Mouse (Mus musculus) cerebellum, postnatal 10 days (tissue): ENCODE data around the gene Slfn2.
"Not testable (repeated sequence)": the region's sequence is repeated elsewhere in the genome, so short reads cannot be mapped to it uniquely, and the experiment has no call there.

Experiments
- DNase-seq, 2 experiments: peaks; one replicate each; pipeline ENCODE4 v3.0.0; 2021; ENCODE audit warnings: mixed read lengths in 2 of 2

Slfn2 gene

DNA sequence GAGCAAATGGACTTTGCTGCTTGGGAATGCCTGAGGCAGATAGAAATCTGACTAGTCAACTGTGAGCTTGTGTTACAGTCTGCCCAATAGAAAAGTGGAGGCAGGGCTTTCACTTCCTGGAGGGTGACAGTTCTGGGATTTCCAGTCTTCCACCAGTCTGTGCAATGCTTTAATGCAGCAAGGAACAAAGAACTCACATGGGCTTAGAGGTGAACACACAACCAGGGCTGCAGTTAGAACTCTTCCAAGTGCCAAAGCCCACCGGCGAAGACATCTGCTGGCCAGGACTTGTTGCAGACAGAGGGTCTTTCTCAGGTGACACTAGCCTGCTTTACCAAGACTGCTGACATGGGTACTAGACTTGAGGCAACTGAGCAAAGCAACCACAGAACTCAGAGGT is at the start of gene Slfn2:
Gene Slfn2 (plus strand): TSS at position 167 of the 400 bp plus-strand sequence.
- DNase-seq = no peak

DNA sequence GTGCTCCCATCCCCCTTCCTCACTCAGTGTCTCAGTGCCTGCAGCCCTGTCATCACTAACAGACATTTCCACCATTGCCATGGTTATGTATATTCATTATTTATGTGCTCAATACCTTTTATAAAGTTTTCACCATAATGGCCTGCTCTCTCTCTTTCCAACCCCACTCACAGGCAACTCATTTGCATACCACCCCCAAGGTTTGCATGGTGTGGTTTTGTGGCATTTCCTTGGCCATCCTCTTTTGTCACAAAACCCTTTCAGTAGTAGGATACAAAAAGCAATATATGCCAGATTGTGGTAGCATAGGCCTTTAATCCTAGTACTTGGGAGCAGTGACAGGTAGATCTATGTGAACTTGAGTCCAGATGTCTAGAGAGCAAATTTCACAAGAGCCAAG is 48.8 kb upstream of the Slfn2 start:
- DNase-seq = no peak

GRCm38 (mm10) chr11:83019561-83020519 is 45.1 kb upstream of the Slfn2 start:
- DNase-seq = not testable (repeated sequence)

GRCm38 (mm10) chr11:83020621-83021020 is 44.3 kb upstream of the Slfn2 start, which contains the start of gene Slfn8:
Slfn8 (minus strand) TSS chr11:83020810.
- peak; percentile 8 to 21 for DNase-seq

DNA sequence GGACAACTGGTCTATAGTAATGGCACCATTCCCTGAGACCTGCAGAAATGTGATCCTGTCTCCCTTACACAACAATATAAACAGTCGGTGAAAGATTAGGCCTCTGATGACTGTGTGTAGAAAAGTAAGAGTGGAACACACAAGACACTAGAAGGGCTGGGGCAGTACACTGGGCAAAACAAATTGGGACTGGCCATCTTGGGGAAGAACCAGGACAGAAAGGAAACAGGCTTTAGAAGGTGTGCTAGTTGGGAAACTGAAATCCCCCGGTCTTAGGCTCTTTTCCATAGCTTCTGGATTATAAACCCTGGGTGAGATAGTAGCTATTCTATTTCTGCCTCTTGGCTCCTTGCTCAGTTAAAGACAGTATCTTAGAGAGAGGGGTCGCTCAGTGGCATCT is 26.2 kb upstream of the Slfn2 start:
- not testable (repeated sequence) for DNase-seq

GRCm38 (mm10) chr11:83039156-83039555 is 25.8 kb upstream of the Slfn2 start:
- DNase-seq = no peak

DNA sequence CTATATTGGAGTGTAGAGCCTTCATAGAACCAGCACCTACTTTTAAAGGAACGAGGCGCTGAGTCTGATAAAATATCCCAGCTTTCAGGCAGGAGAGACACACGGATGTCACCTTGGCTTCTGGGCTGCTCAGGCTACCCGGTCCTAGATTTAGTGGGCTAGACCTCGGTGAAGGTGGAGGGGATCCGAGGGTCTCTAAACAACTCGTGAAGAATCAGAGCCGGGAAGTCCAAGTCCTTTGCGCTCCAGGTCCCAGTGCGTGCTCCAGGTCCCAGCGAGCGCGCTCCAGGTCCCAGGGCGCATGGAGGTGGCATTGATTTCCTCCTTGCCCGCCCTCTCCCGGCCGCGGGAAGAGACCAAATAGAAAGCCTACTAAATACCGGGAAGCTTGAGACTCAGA is 25.1 kb upstream of the Slfn2 start:
- no peak for DNase-seq

DNA sequence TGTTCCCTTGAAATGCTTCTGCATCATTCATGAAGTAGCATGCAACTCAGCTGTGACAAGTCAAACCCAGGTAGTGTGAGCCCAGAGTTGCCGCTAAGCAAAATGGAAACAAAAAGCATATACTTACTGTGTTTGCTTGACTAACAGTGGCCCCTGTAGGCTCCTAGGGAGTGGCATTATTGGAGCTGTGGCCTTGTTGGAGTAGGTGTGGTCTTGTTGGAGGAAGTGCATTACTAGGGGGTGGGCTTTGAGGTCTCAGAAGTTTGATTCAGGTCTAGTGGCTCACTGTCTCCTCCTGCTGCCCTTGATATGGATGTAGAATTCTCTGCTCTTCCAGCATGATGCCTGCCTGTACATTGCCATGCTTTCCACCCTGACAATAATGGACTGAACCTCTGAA is 24.6 kb upstream of the Slfn2 start:
- DNase-seq = no peak

DNA sequence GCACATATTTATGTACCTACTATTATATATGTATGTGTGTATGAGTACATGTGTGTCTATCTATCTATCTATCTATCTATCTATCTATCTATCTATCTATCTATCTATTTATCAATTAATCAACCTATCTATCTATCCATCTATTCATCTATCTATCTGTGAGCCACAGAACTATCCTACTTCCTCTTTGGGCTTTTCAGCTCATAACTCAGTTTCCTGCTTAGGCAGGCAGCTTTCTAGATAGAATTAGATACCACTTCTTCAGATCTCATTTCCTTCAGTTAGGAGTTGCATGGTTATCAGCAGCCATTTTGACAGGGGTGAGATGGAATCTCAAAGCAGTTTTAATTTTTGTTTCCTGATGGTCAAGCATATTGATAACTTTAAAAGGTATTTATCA is 23.9 kb upstream of the Slfn2 start:
- no peak for DNase-seq

DNA sequence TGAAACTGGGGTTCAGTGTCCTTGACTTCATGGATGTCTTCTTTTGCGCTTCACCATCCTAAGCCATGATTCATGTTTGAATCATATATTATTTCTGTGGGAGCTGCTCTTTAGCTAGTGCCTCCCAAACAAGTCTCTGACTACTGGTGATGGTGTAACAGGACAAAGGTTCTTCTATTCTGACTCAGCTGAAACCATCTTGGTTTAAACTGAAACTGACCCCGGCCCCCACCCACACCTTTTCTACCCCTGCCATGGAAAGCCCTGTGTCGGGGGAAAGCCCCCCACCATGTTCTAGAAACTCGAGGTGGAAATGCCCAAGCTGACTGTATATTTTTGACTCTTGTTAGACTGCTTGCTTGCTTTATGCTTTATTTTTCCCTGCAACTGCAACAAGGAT is 21.0 kb upstream of the Slfn2 start:
- no peak for DNase-seq

- no peak for DNase-seq
Measured at GRCm38 (mm10) chr11:83045642-83046041, 19.3 kb upstream of the Slfn2 start.

DNA sequence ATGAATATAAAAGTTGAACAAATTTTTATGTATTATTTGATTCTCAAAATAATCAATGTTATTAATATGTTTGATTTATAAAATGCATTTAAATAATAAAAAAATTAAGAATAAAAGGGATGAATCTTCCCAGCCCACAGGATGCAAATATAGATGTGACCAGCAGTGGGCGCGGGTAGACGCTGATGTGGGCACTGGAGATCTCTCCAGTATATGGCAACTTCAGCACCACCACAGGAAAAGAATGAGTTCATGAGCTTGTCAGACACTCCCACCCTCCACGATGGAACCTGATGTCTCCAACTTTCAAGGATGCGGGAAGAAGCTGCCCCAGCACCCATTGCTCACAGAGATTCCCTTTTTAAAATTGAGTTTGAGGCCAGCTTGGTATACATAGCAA is 7.0 kb upstream of the Slfn2 start:
- DNase-seq = peak; percentile 72

GRCm38 (mm10) chr11:83060412-83061020 is 4.4 kb upstream of the Slfn2 start:
- DNase-seq = no peak

DNA sequence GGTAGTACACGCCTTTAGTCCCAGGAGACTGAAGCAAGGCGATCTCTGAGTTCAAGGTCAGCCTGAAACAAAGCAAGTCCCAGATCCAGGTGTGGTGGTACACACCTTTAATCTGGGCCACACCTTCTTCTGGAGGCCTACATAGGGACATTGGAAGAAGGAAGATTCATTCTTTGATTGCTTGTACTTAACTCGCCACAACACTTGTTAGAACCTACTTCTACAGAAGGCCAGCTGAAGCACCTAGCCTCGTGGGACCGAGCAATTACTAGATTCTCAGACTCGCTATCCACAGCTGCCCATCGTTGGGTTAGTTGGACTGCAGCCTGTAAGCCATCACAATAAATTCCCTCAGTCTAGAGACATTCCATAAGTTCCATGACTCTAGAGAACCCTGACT is 3.1 kb upstream of the Slfn2 start:
- DNase-seq = no peak

DNA sequence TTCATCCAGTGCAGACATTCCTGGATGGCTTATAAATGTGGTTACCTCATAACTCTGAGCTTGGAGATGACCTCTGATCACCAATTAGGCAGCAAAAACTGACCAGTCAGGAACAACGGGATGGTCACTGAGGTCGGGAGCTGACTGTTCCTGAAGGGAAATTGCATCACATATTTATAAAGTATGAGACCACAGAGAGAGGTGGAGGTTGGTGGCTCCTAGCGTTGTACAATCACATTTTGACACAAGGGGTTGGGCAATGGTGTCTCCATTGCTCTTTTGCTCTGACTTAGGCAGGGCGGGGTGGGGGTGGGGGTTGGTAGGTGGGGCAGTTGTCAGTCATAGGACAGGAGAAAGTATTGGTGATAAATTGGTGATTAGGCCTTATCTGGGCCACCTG is 1.8 kb upstream of the Slfn2 start:
- DNase-seq = no peak

GRCm38 (mm10) chr11:83063941-83064349 is 967 bp upstream of the Slfn2 start:
- DNase-seq = no peak

GRCm38 (mm10) chr11:83065441-83066344 is 781 bp downstream of the Slfn2 start:
- DNase-seq = peak in 1 of 2 experiments; percentile 40

GRCm38 (mm10) chr11:83066640-83067531 is 2.0 kb downstream of the Slfn2 start:
- DNase-seq = peak; percentile 84

- DNase-seq = no peak
Measured at GRCm38 (mm10) chr11:83067982-83068694, 3.2 kb downstream of the Slfn2 start.

DNA sequence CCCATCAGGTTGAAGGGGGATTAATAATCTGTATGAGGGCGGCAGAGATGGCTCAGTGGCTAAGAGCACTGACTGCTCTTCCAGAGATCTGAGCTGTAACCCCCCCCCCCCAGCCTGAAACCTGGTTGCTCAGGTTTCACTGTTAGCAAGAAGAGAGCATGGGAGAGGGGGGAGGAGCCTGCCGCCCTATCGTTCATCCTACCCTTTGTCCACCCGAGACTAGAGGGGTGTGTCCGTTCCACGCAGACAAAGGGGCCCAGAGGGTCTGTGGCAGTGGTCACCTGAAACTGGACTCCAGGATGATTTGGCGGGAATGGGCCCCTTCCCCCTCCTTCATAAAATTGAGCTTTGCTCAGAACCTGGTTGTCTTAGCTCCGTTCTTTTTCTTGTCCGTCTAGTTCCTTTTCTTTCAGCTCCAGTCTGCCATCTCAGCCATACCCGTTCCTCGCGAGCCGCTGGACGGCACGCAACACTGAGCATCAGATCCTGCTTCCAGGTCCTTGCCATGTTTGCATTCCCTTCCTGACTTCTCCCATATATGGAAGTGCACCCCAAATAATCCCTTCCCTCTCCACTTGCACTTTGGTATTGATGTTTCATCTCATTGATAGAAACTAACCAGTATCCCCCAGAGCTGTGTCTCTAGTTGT is 5.5 kb downstream of the Slfn2 start:
- no peak for DNase-seq
